Mouse (Mus musculus): ENCODE measurements at regions not wholly inside any gene's neighbourhood (a gene's known extent, or its start where the extent isn't known, plus 50 kb on each side); places are given as distances from the start of the nearest gene placed in this dataset.

DNA sequence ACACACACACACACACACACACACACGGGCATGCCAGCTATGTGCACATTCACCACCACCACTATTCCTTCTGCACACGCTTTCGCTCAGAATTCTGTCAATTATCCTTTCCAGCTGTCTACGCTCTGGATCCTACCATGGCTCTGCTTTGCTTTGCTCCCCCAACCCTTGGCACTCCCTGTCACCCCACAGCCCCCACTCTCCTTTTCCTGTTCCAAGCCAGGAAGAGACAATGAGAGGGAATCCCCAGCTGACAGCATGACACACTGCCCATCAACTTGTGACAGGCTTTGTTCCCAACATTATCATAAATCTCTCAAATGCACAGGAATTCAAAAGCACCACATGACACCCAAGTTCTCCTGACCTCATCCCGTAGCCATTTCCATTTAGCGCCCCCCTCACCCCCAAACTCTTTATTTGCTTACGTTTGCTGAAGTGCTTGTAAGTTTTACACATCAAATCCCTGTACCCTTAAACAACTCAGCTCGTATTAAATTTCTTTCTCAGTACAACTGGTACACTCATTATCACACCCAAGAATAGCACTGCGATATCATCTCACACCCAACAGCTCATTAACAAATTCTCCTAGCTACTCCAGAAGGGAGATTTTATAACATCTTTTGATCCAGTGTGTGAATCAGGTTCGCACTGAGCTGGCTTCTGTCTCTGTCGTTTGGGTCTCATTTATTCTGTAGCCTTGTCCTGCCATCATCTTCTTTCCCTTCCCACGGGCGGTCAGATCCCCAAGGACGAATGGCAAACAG, 140.3 kb downstream of the Ptpn20 start:
- ATAC-seq (ENCODE audit: low FRiP score): no peak
- 47% methylated on average over 14 of the region's 14 CpGs for WGBS
- Histone ChIP-seq H3K9ac (replicated peaks) (no peak overlapping the region), H3K9me3 (replicated peaks) (no peaks in the 10 kb centered on the region), H3K4me2 (no peak overlapping the region), H3K27me3 (replicated peaks) (no peaks in the 10 kb centered on the region), H3K4me3 (replicated peaks) (no peak overlapping the region), H3K4me1 (0 out of 2 replicates have a peak, but pooled peaks cover 3% of the 10 kb centered on the region), H3K36me3 (no peaks in the 10 kb centered on the region), H3K27ac (replicated peaks) (no peak overlapping the region)

DNA sequence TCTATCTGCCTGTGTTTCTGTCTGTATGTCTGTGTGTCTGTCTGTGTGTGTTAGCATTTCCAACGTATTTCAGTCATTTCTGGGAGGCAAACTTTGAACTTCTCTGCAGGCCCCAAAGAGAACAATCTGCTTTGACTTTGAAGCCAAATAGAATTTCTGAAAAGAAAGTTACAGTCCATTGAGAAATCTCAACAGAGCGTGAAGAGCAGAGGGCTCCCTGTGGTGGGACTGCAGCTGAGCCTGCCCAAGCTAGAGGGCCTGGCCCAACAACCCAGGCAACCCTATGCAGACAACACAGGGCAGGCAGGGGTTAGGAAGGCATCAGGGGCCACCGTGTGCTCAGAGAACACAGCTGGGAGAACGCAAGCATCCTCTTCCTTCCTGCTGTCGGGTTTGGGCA, 143.7 kb downstream of the Ptpn20 start:
- H3K4me2 ChIP-seq: no peak overlapping the region
- no peak overlapping the region for H3K27ac ChIP-seq (replicated peaks)
- no peak overlapping the region for H3K9ac ChIP-seq (replicated peaks)
- 0 out of 2 replicates have a peak, but pooled peaks cover 3% of the 10 kb centered on the region for H3K4me1 ChIP-seq
- WGBS: 20% methylated on average over 5 of the region's 5 CpGs
- ATAC-seq (ENCODE audit: low FRiP score): no peak
- no peaks in the 10 kb centered on the region for H3K36me3 ChIP-seq
- no peak overlapping the region for H3K4me3 ChIP-seq (replicated peaks)
- no peaks in the 10 kb centered on the region for H3K27me3 ChIP-seq (replicated peaks)
- H3K9me3 ChIP-seq (replicated peaks): no peaks in the 10 kb centered on the region

DNA sequence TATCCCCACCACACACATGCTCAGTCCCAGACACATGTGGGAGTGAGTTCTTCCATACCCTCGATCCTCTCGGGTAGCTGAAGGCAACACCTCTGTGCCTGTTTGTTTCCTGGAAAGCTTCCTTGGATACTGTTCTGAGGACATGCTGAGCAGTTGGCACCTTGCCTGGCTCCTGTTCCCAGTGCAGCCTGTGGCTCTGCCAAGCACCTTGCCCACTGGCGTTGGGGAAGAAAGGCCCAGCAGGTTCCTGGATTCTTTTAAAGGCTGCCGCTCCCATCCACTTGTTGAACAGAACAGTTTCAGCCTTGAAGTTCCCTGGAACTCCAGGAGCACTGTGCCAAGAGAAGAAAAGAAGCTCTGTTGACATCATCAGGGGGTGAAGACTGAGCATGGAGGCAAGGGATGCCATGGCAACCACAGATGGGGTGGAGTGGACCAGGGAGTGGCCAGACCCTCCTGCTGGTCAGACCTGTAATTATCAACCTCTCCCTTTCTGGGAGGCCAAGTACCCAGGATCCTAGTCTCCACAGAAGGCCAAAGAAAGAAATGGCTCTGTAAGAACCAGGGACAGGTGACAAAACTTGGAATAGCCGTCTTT, 145.5 kb downstream of the Ptpn20 start:
- Histone ChIP-seq H3K27ac (replicated peaks) (no peak overlapping the region), H3K4me3 (replicated peaks) (no peak overlapping the region), H3K9ac (replicated peaks) (no peak overlapping the region), H3K27me3 (replicated peaks) (no peaks in the 10 kb centered on the region), H3K9me3 (replicated peaks) (no peaks in the 10 kb centered on the region), H3K4me2 (no peak overlapping the region), H3K36me3 (no peaks in the 10 kb centered on the region), H3K4me1 (no peaks in the 10 kb centered on the region)
- 47% methylated on average over 5 of the region's 5 CpGs for WGBS
- ATAC-seq (ENCODE audit: low FRiP score): peak; percentile 53; the same call in 1 of the 2 replicates

DNA sequence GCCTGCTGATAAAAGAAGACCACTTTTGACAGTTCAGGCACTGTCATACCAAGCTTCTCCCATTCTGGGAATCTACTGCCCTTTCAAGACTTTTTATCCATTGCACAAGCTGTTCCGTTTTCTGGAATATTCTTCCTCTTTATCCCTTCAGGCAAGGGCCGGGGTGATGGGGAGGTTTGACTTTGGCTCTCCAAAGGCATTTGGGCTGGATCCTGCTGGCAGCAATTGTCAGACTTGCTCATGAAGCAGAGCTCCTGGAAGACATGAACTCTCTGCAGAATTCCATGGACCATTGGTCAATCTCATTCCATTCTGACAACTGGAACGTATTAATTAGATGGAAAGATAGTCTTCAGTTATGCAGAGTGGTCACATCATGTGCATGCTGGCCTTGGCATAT, 146.6 kb downstream of the Ptpn20 start:
- no peaks in the 10 kb centered on the region for H3K27me3 ChIP-seq (replicated peaks)
- no peak overlapping the region for H3K4me3 ChIP-seq (replicated peaks)
- no peaks in the 10 kb centered on the region for H3K36me3 ChIP-seq
- no peaks in the 10 kb centered on the region for H3K9me3 ChIP-seq (replicated peaks)
- no peak overlapping the region for H3K4me2 ChIP-seq
- no peaks in the 10 kb centered on the region for H3K4me1 ChIP-seq
- WGBS: 91% methylated on average over 3 of the region's 3 CpGs
- no peak overlapping the region for H3K27ac ChIP-seq (replicated peaks)
- ATAC-seq (ENCODE audit: low FRiP score): no peak
- no peak overlapping the region for H3K9ac ChIP-seq (replicated peaks)

DNA sequence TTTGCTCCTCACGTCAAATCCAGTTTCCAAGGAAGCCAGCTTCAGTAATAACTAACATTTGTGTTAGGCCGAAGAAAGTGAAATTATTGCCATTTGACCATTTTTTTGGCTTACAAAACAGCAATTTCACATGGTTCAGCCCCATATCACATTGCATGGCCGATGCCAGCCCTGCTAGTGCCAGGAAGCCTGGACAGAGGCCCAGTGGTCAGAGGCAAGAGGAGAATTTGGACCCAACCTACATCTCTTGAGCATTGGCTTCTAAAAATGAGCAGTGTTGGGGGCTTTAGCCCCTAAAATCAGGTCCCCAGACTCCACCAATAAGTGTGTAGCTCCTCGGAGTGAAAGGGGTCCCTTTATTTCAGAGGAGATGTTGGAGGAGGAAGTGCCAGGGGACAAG, 157.2 kb downstream of the Ptpn20 start:
- WGBS: 92% methylated on average over 4 of the region's 4 CpGs
- no peak for ATAC-seq (ENCODE audit: low FRiP score)
- Histone ChIP-seq H3K4me2 (no peak overlapping the region), H3K9me3 (replicated peaks) (no peaks in the 10 kb centered on the region), H3K4me1 (no peaks in the 10 kb centered on the region), H3K36me3 (no peaks in the 10 kb centered on the region), H3K4me3 (replicated peaks) (no peak overlapping the region), H3K27me3 (replicated peaks) (no peaks in the 10 kb centered on the region), H3K27ac (replicated peaks) (no peak overlapping the region), H3K9ac (replicated peaks) (no peak overlapping the region)

DNA sequence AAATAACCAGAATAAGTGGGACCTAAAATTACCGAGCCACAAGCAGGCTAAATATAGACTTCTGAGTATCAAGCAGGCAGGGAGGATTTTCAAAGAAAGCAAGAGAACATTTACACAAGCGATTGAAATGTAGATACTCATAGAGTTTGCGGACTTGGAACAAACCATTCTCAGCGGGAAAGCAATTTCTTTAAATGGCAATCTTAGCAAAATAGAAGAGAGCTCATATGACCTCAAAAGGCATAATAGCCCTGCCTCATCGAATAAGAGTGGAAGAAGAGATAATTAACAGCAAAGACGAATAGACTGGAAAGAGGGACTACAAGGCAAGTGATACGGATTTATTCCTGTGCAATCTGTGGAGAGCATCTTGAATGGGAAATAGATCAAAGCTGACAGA, 163.7 kb upstream of the Gdf10 start:
- Histone ChIP-seq H3K27ac (replicated peaks) (peak overlapping the region; percentile 67; the same call in 1 of the 2 replicates), H3K9me3 (replicated peaks) (no peaks in the 10 kb centered on the region), H3K9ac (replicated peaks) (no peak overlapping the region), H3K4me3 (replicated peaks) (no peak overlapping the region), H3K27me3 (replicated peaks) (no peaks in the 10 kb centered on the region), H3K36me3 (no peaks in the 10 kb centered on the region), H3K4me2 (peak overlapping the region; percentile 15; the same call in 1 of the 2 replicates), H3K4me1 (peaks cover 4% of the 10 kb centered on the region; the same call in 1 of the 2 replicates)
- ATAC-seq (ENCODE audit: low FRiP score): no peak
- WGBS: 37% methylated on average over 7 of the region's 7 CpGs

DNA sequence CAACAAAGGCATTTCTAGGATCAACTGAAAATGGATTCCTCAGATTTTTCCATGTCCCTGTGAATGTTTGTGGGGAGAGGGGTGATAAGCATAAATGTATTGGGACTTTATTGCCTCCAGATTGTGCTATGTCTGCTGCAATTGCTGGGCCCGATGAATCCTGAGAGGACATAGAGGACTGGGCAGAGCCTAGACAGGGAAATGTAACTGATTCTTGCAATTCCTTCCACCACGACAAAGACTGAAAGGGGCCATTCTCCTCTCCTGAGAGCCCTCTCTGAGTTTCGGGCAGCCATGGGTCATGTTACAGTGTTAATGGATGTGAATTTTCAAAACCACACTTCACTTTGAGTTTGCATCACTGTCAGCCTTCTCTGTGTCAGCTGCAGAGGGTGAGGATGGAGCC, 159.7 kb upstream of the Gdf10 start:
- Histone ChIP-seq H3K27ac (replicated peaks) (no peak overlapping the region), H3K4me1 (peaks cover 4% of the 10 kb centered on the region; the same call in 1 of the 2 replicates), H3K9ac (replicated peaks) (no peak overlapping the region), H3K9me3 (replicated peaks) (no peaks in the 10 kb centered on the region), H3K4me3 (replicated peaks) (no peak overlapping the region), H3K36me3 (no peaks in the 10 kb centered on the region), H3K4me2 (no peak overlapping the region), H3K27me3 (replicated peaks) (no peaks in the 10 kb centered on the region)
- 71% methylated on average over 3 of the region's 3 CpGs for WGBS
- no peak for ATAC-seq (ENCODE audit: low FRiP score)

DNA sequence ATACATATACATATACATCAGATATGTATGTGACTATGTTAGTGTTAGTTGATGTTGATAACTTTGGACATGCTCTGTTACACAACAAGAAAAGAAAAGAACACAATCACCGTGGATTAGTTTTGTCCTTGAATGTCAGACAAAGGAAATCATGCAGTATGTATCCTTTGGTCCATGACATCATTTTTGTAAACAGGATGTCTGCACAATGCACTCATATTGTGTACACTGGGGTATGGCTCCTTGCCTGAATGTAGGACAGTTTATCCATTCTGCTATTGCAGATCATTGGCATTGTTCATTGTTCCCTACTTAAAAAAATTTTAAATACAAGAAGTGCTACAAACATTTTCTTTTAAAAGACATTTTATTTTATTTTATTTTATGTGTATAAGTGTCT, 157.6 kb upstream of the Gdf10 start:
- Histone ChIP-seq H3K27ac (replicated peaks) (no peak overlapping the region), H3K9me3 (replicated peaks) (no peaks in the 10 kb centered on the region)
- WGBS: 89% methylated on average over 1 of the region's 1 CpGs

DNA sequence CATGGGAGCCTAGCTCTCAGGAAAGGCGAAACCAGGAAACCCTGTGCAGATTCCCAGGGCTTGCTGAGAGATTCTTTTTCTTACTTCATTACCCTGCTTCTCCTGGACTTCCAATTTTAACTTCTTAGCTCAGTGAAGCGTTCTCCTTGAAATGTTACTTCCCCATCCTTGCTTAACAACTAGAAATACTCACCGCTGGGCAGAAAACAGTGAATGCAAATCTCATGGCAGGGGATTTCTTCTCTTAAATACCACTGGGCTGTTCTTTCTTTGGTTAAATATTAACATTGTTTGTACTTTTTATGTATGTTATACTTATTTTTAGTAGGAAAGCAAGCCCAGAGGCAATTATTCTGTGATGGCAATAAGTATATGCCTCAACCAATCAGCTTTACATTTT, 151.0 kb upstream of the Gdf10 start:
- Histone ChIP-seq H3K9ac (replicated peaks) (no peak overlapping the region), H3K4me2 (no peak overlapping the region), H3K36me3 (no peaks in the 10 kb centered on the region), H3K27me3 (replicated peaks) (no peaks in the 10 kb centered on the region), H3K4me3 (replicated peaks) (no peak overlapping the region), H3K9me3 (replicated peaks) (no peaks in the 10 kb centered on the region), H3K27ac (replicated peaks) (no peak overlapping the region), H3K4me1 (no peaks in the 10 kb centered on the region)
- ATAC-seq (ENCODE audit: low FRiP score): no peak
- WGBS: 90% methylated on average over 3 of the region's 3 CpGs

More for the DNA sequence above, 157.6 kb upstream of the Gdf10 start:
- Histone ChIP-seq H3K27me3 (replicated peaks) (no peaks in the 10 kb centered on the region), H3K4me1 (no peaks in the 10 kb centered on the region), H3K36me3 (no peaks in the 10 kb centered on the region), H3K4me2 (no peak overlapping the region), H3K9ac (replicated peaks) (no peak overlapping the region), H3K4me3 (replicated peaks) (no peak overlapping the region)
- no peak for ATAC-seq (ENCODE audit: low FRiP score)

DNA sequence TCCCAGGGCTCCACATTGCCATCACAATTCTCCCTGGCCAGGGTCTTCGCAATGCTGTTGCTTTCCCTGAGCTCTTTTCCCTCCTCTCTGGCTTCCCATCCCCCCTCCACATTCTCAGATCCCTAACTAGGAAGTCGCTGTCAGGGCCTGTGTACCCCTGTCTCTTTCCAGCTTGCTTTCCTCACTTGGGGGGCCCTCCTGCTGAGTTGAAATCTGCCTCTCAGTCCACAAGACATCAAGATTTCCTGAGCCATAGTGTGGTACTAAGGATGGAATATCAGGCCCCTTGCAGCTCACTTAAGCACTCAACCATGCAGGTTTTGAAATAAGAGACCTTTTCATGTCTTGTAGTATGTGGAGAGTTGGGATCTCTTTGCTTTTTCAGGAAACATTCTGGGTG, 133.8 kb upstream of the Gdf10 start:
- WGBS: 39% methylated on average over 2 of the region's 2 CpGs
- Histone ChIP-seq H3K9me3 (replicated peaks) (no peaks in the 10 kb centered on the region), H3K27ac (replicated peaks) (no peak overlapping the region), H3K4me1 (peaks cover 4% of the 10 kb centered on the region; the same call in 1 of the 2 replicates), H3K27me3 (replicated peaks) (no peaks in the 10 kb centered on the region), H3K4me2 (no peak overlapping the region), H3K4me3 (replicated peaks) (no peak overlapping the region), H3K9ac (replicated peaks) (no peak overlapping the region), H3K36me3 (no peaks in the 10 kb centered on the region)
- no peak for ATAC-seq (ENCODE audit: low FRiP score)

DNA sequence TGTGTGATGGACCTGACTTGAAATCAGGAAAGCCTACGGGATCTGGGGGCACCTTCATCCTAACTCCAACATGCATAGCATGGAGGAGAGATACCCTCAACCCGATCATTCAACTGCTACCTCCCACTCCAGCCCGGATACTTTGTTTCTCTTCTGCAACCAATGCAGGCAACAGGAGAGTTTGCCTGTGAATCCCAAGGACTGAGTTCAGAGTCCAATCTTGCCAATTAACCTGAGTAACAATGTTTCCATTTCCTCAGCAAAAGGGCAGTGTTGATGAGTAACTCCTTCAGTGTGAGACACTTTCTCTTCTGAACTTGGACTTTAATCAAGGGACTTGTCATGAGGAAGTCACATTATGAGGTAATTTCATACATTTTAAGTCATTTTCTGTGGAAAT, 129.1 kb upstream of the Gdf10 start:
- Histone ChIP-seq H3K9me3 (replicated peaks) (no peaks in the 10 kb centered on the region), H3K4me3 (replicated peaks) (no peak overlapping the region), H3K4me1 (peaks cover 22% of the 10 kb centered on the region), H3K36me3 (no peaks in the 10 kb centered on the region), H3K4me2 (no peak overlapping the region), H3K27me3 (replicated peaks) (no peaks in the 10 kb centered on the region), H3K9ac (replicated peaks) (no peak overlapping the region), H3K27ac (replicated peaks) (no peak overlapping the region)
- 61% methylated on average over 3 of the region's 3 CpGs for WGBS
- no peak for ATAC-seq (ENCODE audit: low FRiP score)

Data from neural tube, embryonic 15.5 days (tissue).